Mouse (Mus musculus): ENCODE data around the gene Dcn. TPM values are rescaled to one million over a fixed set of nuclear protein-coding genes. Genes with fewer than 3 reads are reported as not detected.

Dcn gene
- polyA plus RNA-seq, 1 experiment = 20.2 TPM

- Histone ChIP-seq H3K27me3 (ENCODE audit: control insufficient read depth, insufficient read depth, low read length) (no peaks in the 10 kb centered on the region), H3K4me3 (replicated peaks; ENCODE audit: insufficient read depth, low read depth, low read length) (no peak overlapping the region), H3K27ac (ENCODE audit: insufficient read depth, low read length) (no peak overlapping the region), H3K4me1 (ENCODE audit: control insufficient read depth, insufficient read depth, low read length) (no peaks in the 10 kb centered on the region)
- no peak for TF ChIP-seq POLR2A (IDR thresholded peaks at IDR 0.05; ENCODE audit: borderline replicate concordance, insufficient read depth, low read length)
- TF ChIP-seq CTCF (IDR thresholded peaks at IDR 0.05; ENCODE audit: borderline replicate concordance, insufficient read depth, low read depth, low read length) = no peak
- 33% methylated on average over 3 of the region's 3 CpGs for WGBS
- no peak for DNase-seq
Measured at GRCm38 (mm10) chr10:97469411-97470140, 9.8 kb upstream of the Dcn start.

DNA sequence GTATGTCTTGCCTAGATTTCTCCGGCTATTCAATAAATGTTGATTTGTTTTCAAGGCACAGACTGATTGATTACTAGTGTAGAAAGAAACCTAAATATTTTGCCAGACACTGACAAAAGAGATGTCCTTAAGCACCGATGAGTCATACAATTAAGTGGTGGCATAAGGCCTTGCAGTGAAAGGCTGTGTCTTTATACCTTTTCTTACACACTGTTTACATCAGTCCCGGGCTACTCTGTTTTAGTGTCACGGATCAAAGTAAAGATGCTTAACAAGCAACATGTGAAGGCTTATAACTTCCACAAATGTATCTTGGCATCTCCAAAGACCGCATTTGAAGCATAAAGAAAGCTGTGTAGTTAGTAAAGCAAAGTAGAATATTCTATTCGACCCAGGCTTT lies 3.9 kb upstream of the Dcn start:
- TF ChIP-seq POLR2A (IDR thresholded peaks at IDR 0.05; ENCODE audit: borderline replicate concordance, insufficient read depth, low read length) = no peak
- no peak for TF ChIP-seq CTCF (IDR thresholded peaks at IDR 0.05; ENCODE audit: borderline replicate concordance, insufficient read depth, low read depth, low read length)

DNA sequence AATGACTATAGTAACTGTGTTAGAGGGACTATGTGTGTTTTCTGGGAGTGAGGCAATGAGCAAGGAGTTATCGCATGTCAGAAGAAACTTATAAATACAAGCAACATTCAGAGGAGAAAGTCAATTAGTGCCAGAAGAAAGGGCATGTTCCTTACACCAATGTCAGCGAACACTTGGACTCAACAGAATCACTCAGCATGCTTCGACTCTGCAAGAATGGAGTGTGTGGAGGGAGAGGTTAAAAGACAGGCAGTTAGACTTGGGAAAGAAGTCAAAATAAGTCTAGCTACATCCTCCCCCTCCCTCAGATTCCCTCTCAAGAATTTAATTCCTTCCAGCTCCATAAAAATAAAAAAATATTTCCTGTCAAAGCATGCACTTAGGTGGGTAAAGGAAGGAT lies 1.1 kb upstream of the Dcn start:
- H3K27ac ChIP-seq (ENCODE audit: insufficient read depth, low read length) = no peak overlapping the region
- no peak overlapping the region for H3K4me3 ChIP-seq (replicated peaks; ENCODE audit: insufficient read depth, low read depth, low read length)
- no peaks in the 10 kb centered on the region for H3K27me3 ChIP-seq (ENCODE audit: control insufficient read depth, insufficient read depth, low read length)
- TF ChIP-seq POLR2A (IDR thresholded peaks at IDR 0.05; ENCODE audit: borderline replicate concordance, insufficient read depth, low read length) = no peak
- TF ChIP-seq CTCF (IDR thresholded peaks at IDR 0.05; ENCODE audit: borderline replicate concordance, insufficient read depth, low read depth, low read length) = no peak
- no peak for DNase-seq
- no peaks in the 10 kb centered on the region for H3K4me1 ChIP-seq (ENCODE audit: control insufficient read depth, insufficient read depth, low read length)
- 45% methylated on average over 3 of the region's 3 CpGs for WGBS

More for the DNA sequence above, 3.9 kb upstream of the Dcn start:
- H3K4me3 ChIP-seq (replicated peaks; ENCODE audit: insufficient read depth, low read depth, low read length) = no peak overlapping the region
- DNase-seq = no peak
- H3K27me3 ChIP-seq (ENCODE audit: control insufficient read depth, insufficient read depth, low read length) = no peaks in the 10 kb centered on the region
- H3K27ac ChIP-seq (ENCODE audit: insufficient read depth, low read length) = no peak overlapping the region
- 89% methylated on average over 6 of the region's 6 CpGs for WGBS
- H3K4me1 ChIP-seq (ENCODE audit: control insufficient read depth, insufficient read depth, low read length) = no peaks in the 10 kb centered on the region

DNA sequence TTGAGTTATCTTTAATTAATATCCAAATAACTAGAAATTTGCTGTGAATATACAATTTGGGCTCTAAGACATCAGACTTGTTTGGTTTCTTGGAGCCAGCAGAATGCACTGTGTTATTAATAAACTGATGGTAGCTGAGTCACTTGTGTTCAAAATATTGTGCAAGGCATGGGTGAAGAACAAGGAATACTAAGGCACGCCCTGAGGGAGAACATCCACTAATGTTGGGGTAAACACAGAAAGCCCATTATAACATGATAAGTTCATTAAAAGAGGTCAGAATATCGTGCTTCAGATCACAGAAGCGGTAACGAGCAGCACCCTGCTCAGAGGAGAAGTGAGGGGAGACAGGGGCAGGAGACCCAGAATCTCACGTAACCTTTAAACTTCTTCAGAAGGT lies 2.7 kb downstream of the Dcn start:
- no peaks in the 10 kb centered on the region for H3K4me1 ChIP-seq (ENCODE audit: control insufficient read depth, insufficient read depth, low read length)
- H3K27ac ChIP-seq (ENCODE audit: insufficient read depth, low read length) = no peak overlapping the region
- 92% methylated on average over 5 of the region's 5 CpGs for WGBS
- no peak overlapping the region for H3K4me3 ChIP-seq (replicated peaks; ENCODE audit: insufficient read depth, low read depth, low read length)
- no peak for DNase-seq
- TF ChIP-seq CTCF (IDR thresholded peaks at IDR 0.05; ENCODE audit: borderline replicate concordance, insufficient read depth, low read depth, low read length) (no peak), POLR2A (IDR thresholded peaks at IDR 0.05; ENCODE audit: borderline replicate concordance, insufficient read depth, low read length) (no peak)
- no peaks in the 10 kb centered on the region for H3K27me3 ChIP-seq (ENCODE audit: control insufficient read depth, insufficient read depth, low read length)

DNA sequence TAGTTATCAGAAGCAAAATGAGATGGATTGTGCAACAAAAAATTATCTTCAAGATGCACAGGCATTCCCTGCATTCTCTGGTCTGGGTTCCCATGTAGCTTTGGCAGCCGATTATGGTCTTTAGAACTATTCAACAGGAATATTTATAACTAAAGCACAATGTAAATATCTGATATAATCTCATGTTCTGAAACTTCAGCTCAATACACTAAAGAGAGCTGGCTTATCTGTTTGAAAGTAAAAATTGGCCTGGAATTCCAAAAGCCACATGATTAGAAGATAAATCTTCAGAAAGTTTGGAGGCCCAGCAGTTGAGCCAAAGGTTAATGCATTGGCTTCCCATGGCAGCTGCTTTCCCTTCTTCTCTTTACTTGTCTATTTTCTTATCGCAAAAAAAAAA lies 4.6 kb downstream of the Dcn start:
- Histone ChIP-seq H3K4me1 (ENCODE audit: control insufficient read depth, insufficient read depth, low read length) (no peaks in the 10 kb centered on the region), H3K27me3 (ENCODE audit: control insufficient read depth, insufficient read depth, low read length) (no peaks in the 10 kb centered on the region), H3K27ac (ENCODE audit: insufficient read depth, low read length) (no peak overlapping the region), H3K4me3 (replicated peaks; ENCODE audit: insufficient read depth, low read depth, low read length) (no peak overlapping the region)
- WGBS = 81% methylated on average over 2 of the region's 2 CpGs
- no peak for TF ChIP-seq POLR2A (IDR thresholded peaks at IDR 0.05; ENCODE audit: borderline replicate concordance, insufficient read depth, low read length)
- no peak for TF ChIP-seq CTCF (IDR thresholded peaks at IDR 0.05; ENCODE audit: borderline replicate concordance, insufficient read depth, low read depth, low read length)
- no peak for DNase-seq

GRCm38 (mm10) chr10:97485151-97485550 lies 5.7 kb downstream of the Dcn start:
- H3K27ac ChIP-seq (ENCODE audit: insufficient read depth, low read length) = no peak overlapping the region
- no peak overlapping the region for H3K4me3 ChIP-seq (replicated peaks; ENCODE audit: insufficient read depth, low read depth, low read length)
- no peaks in the 10 kb centered on the region for H3K27me3 ChIP-seq (ENCODE audit: control insufficient read depth, insufficient read depth, low read length)
- no peaks in the 10 kb centered on the region for H3K4me1 ChIP-seq (ENCODE audit: control insufficient read depth, insufficient read depth, low read length)
- no peak for DNase-seq
- 15% methylated on average over 2 of the region's 2 CpGs for WGBS
- TF ChIP-seq POLR2A (IDR thresholded peaks at IDR 0.05; ENCODE audit: borderline replicate concordance, insufficient read depth, low read length) (no peak), CTCF (IDR thresholded peaks at IDR 0.05; ENCODE audit: borderline replicate concordance, insufficient read depth, low read depth, low read length) (no peak)

GRCm38 (mm10) chr10:97486085-97486484 lies 6.7 kb downstream of the Dcn start:
- H3K27me3 ChIP-seq (ENCODE audit: control insufficient read depth, insufficient read depth, low read length) = no peaks in the 10 kb centered on the region
- TF ChIP-seq CTCF (IDR thresholded peaks at IDR 0.05; ENCODE audit: borderline replicate concordance, insufficient read depth, low read depth, low read length) (no peak), POLR2A (IDR thresholded peaks at IDR 0.05; ENCODE audit: borderline replicate concordance, insufficient read depth, low read length) (no peak)
- DNase-seq = no peak
- no peak overlapping the region for H3K4me3 ChIP-seq (replicated peaks; ENCODE audit: insufficient read depth, low read depth, low read length)
- H3K4me1 ChIP-seq (ENCODE audit: control insufficient read depth, insufficient read depth, low read length) = no peaks in the 10 kb centered on the region
- H3K27ac ChIP-seq (ENCODE audit: insufficient read depth, low read length) = no peak overlapping the region

- WGBS = 95% methylated on average over 6 of the region's 6 CpGs
- Histone ChIP-seq H3K27ac (ENCODE audit: insufficient read depth, low read length) (no peak overlapping the region), H3K4me3 (replicated peaks; ENCODE audit: insufficient read depth, low read depth, low read length) (no peak overlapping the region), H3K4me1 (ENCODE audit: control insufficient read depth, insufficient read depth, low read length) (no peaks in the 10 kb centered on the region), H3K27me3 (ENCODE audit: control insufficient read depth, insufficient read depth, low read length) (no peaks in the 10 kb centered on the region)
- DNase-seq = no peak
- TF ChIP-seq POLR2A (IDR thresholded peaks at IDR 0.05; ENCODE audit: borderline replicate concordance, insufficient read depth, low read length) (no peak), CTCF (IDR thresholded peaks at IDR 0.05; ENCODE audit: borderline replicate concordance, insufficient read depth, low read depth, low read length) (no peak)
Measured at GRCm38 (mm10) chr10:97487269-97487989, 8.0 kb downstream of the Dcn start.

Measured in cerebellum, adult 2 months (tissue).